Mouse (Mus musculus): ENCODE data around the gene Bmpr1b. TPM values are rescaled to one million over a fixed set of nuclear protein-coding genes. Genes with fewer than 3 reads are reported as not detected.

The Bmpr1b gene
- total and polyA plus RNA-seq, 2 experiments from 2014 or later, result 2.4 to 9.6 TPM

- Histone ChIP-seq H3K36me3 (ENCODE audit: insufficient read depth, low read length) (no peaks in the 10 kb centered on the region), H3K4me2 (ENCODE audit: low read depth, low read length, poor library complexity, severe bottlenecking) (no peak overlapping the region), H3K27ac (ENCODE audit: low read depth, low read length) (no peak overlapping the region), H3K9ac (replicated peaks; ENCODE audit: low read length, poor library complexity, severe bottlenecking) (no peak overlapping the region), H3K4me3 (ENCODE audit: low read depth, low read length) (no peak overlapping the region), H3K4me1 (ENCODE audit: insufficient read depth, low read length) (no peaks in the 10 kb centered on the region), H3K9me3 (ENCODE audit: low read length) (no peaks in the 10 kb centered on the region), H3K27me3 (ENCODE audit: insufficient read depth, low read length) (no peaks in the 10 kb centered on the region)
- ATAC-seq (ENCODE audit: low FRiP score) (peak; percentile 31; the same call in 1 of the 2 replicates), DNase-seq (ENCODE audit: low spot score) (peak; percentile 49)
- TF ChIP-seq CTCF (IDR thresholded peaks at IDR 0.05), result no peak
- 33% methylated on average over 1 of the region's 1 CpGs for WGBS
Observed at GRCm38 (mm10) chr3:141797789-141798188, 371.4 kb downstream of the Bmpr1b start.

- Histone ChIP-seq H3K9ac (replicated peaks; ENCODE audit: low read length, poor library complexity, severe bottlenecking) (no peak overlapping the region), H3K27me3 (ENCODE audit: insufficient read depth, low read length) (no peaks in the 10 kb centered on the region), H3K4me2 (ENCODE audit: low read depth, low read length, poor library complexity, severe bottlenecking) (no peak overlapping the region), H3K4me1 (ENCODE audit: insufficient read depth, low read length) (no peaks in the 10 kb centered on the region), H3K27ac (ENCODE audit: low read depth, low read length) (no peak overlapping the region), H3K4me3 (ENCODE audit: low read depth, low read length) (no peak overlapping the region), H3K36me3 (ENCODE audit: insufficient read depth, low read length) (no peaks in the 10 kb centered on the region), H3K9me3 (ENCODE audit: low read length) (no peaks in the 10 kb centered on the region)
- DNase-seq (ENCODE audit: low spot score) (no peak), ATAC-seq (ENCODE audit: low FRiP score) (no peak)
- no peak for TF ChIP-seq CTCF (IDR thresholded peaks at IDR 0.05)
Observed at GRCm38 (mm10) chr3:141797372-141797771, 371.9 kb downstream of the Bmpr1b start.

GRCm38 (mm10) chr3:141794371-141794770 is 374.9 kb downstream of the Bmpr1b start:
- ATAC-seq (ENCODE audit: low FRiP score), result no peak
- Histone ChIP-seq H3K4me1 (ENCODE audit: insufficient read depth, low read length) (no peaks in the 10 kb centered on the region), H3K36me3 (ENCODE audit: insufficient read depth, low read length) (no peaks in the 10 kb centered on the region), H3K4me2 (ENCODE audit: low read depth, low read length, poor library complexity, severe bottlenecking) (no peak overlapping the region), H3K27me3 (ENCODE audit: insufficient read depth, low read length) (no peaks in the 10 kb centered on the region), H3K4me3 (ENCODE audit: low read depth, low read length) (no peak overlapping the region), H3K27ac (ENCODE audit: low read depth, low read length) (no peak overlapping the region), H3K9ac (replicated peaks; ENCODE audit: low read length, poor library complexity, severe bottlenecking) (no peak overlapping the region), H3K9me3 (ENCODE audit: low read length) (no peaks in the 10 kb centered on the region)
- TF ChIP-seq CTCF (IDR thresholded peaks at IDR 0.05), result no peak
- peak; percentile 58 for DNase-seq (ENCODE audit: low spot score)
- 83% methylated on average over 3 of the region's 3 CpGs for WGBS

GRCm38 (mm10) chr3:141793755-141794154 is 375.5 kb downstream of the Bmpr1b start:
- no peak overlapping the region for H3K27ac ChIP-seq (ENCODE audit: low read depth, low read length)
- H3K4me1 ChIP-seq (ENCODE audit: insufficient read depth, low read length), result no peaks in the 10 kb centered on the region
- ATAC-seq (ENCODE audit: low FRiP score) (no peak), DNase-seq (ENCODE audit: low spot score) (no peak)
- TF ChIP-seq CTCF (IDR thresholded peaks at IDR 0.05), result no peak
- no peak overlapping the region for H3K9ac ChIP-seq (replicated peaks; ENCODE audit: low read length, poor library complexity, severe bottlenecking)
- H3K36me3 ChIP-seq (ENCODE audit: insufficient read depth, low read length), result no peaks in the 10 kb centered on the region
- no peak overlapping the region for H3K4me2 ChIP-seq (ENCODE audit: low read depth, low read length, poor library complexity, severe bottlenecking)
- H3K27me3 ChIP-seq (ENCODE audit: insufficient read depth, low read length), result no peaks in the 10 kb centered on the region
- H3K4me3 ChIP-seq (ENCODE audit: low read depth, low read length), result no peak overlapping the region
- H3K9me3 ChIP-seq (ENCODE audit: low read length), result no peaks in the 10 kb centered on the region
- WGBS, result 88% methylated on average over 2 of the region's 2 CpGs

GRCm38 (mm10) chr3:141792106-141792505 is 377.1 kb downstream of the Bmpr1b start:
- ATAC-seq (ENCODE audit: low FRiP score) (no peak), DNase-seq (ENCODE audit: low spot score) (no peak)
- Histone ChIP-seq H3K27ac (ENCODE audit: low read depth, low read length) (no peak overlapping the region), H3K4me2 (ENCODE audit: low read depth, low read length, poor library complexity, severe bottlenecking) (no peak overlapping the region), H3K27me3 (ENCODE audit: insufficient read depth, low read length) (no peaks in the 10 kb centered on the region), H3K4me3 (ENCODE audit: low read depth, low read length) (no peak overlapping the region), H3K9ac (replicated peaks; ENCODE audit: low read length, poor library complexity, severe bottlenecking) (no peak overlapping the region), H3K9me3 (ENCODE audit: low read length) (no peaks in the 10 kb centered on the region), H3K36me3 (ENCODE audit: insufficient read depth, low read length) (no peaks in the 10 kb centered on the region), H3K4me1 (ENCODE audit: insufficient read depth, low read length) (no peaks in the 10 kb centered on the region)
- WGBS, result 86% methylated on average over 1 of the region's 1 CpGs
- TF ChIP-seq CTCF (IDR thresholded peaks at IDR 0.05), result no peak

GRCm38 (mm10) chr3:141791026-141791780 is 378.0 kb downstream of the Bmpr1b start:
- DNase-seq (ENCODE audit: low spot score), result no peak
- 89% methylated on average over 8 of the region's 8 CpGs for WGBS

More at GRCm38 (mm10) chr3:141791026-141791780, 378.0 kb downstream of the Bmpr1b start:
- no peak for TF ChIP-seq CTCF (IDR thresholded peaks at IDR 0.05)
- Histone ChIP-seq H3K9me3 (ENCODE audit: low read length) (no peaks in the 10 kb centered on the region), H3K36me3 (ENCODE audit: insufficient read depth, low read length) (no peaks in the 10 kb centered on the region), H3K4me2 (ENCODE audit: low read depth, low read length, poor library complexity, severe bottlenecking) (no peak overlapping the region), H3K9ac (replicated peaks; ENCODE audit: low read length, poor library complexity, severe bottlenecking) (no peak overlapping the region), H3K27me3 (ENCODE audit: insufficient read depth, low read length) (no peaks in the 10 kb centered on the region), H3K4me1 (ENCODE audit: insufficient read depth, low read length) (no peaks in the 10 kb centered on the region), H3K4me3 (ENCODE audit: low read depth, low read length) (no peak overlapping the region), H3K27ac (ENCODE audit: low read depth, low read length) (no peak overlapping the region)
- ATAC-seq (ENCODE audit: low FRiP score), result no peak

Other genes with a start within 250 kb of the Bmpr1b start
- gene Pdlim5, start 226.3 kb upstream of the Bmpr1b start, total RNA-seq (2014; rRNA removed), result 28.1 and 29.1 TPM in 2 replicates
- gene Pdlim5, start 226.3 kb upstream of the Bmpr1b start, polyA plus RNA-seq (2015; fragmentation: Nextera tagmentation; extraction: Ambion mirVana), result 12.6 and 13.7 TPM in 2 replicates

All from midbrain, postnatal 0 days (tissue).